Mouse (Mus musculus): ENCODE results near the gene Srebf2.
A peak's percentile ranks its signal among the peaks of the same experiment; 100 is the strongest.

Srebf2 gene

DNA sequence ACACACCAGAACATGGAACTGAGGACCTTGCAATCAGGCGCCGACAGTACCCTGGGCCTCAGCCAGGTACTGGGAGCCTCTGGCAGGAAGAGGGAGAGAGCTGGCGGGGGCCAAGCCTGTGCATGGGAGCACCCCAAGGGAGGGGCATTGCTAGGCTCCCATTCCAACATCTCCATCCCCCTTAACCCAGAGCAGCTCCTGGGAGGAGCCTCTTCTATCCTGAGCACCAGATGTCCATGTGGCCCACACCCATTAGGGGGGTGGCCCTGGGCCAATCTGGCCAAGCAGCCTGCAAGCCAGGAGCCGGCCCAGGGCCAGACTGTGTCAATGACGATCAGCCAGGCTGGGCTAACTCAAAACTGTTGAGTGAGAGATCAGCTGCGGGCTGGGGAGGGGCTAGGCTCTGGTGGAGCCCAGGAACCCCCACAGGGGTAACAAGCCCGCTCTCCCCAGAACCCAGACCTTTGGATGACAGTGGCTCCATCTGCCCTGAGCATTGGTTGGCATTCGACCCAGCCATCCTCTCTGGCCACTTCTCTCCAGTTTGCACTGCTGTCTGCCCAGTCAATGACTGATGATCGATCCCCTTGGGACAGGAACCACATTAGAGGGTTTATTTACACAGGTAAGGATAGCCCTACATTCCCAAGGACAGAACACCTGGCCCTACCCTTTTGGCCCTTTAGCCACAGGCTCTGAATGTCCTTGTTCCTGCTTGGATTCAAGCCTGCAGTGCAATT, 59.6 kb downstream of the Srebf2 start:
- DNase-seq (ENCODE audit: extremely low spot score, low spot score): no peak

GRCm38 (mm10) chr15:82207105-82207459, 60.1 kb downstream of the Srebf2 start:
- DNase-seq (ENCODE audit: extremely low spot score, low spot score): no peak

GRCm38 (mm10) chr15:82207504-82208219, 60.7 kb downstream of the Srebf2 start:
- DNase-seq (ENCODE audit: extremely low spot score, low spot score): no peak

GRCm38 (mm10) chr15:82208307-82208706, 61.3 kb downstream of the Srebf2 start:
- DNase-seq (ENCODE audit: extremely low spot score, low spot score): no peak

- no peak for DNase-seq (ENCODE audit: extremely low spot score, low spot score)
Measured at GRCm38 (mm10) chr15:82209295-82210050, 62.5 kb downstream of the Srebf2 start.

- DNase-seq (ENCODE audit: extremely low spot score, low spot score): no peak
Measured at GRCm38 (mm10) chr15:82210801-82211200, 63.8 kb downstream of the Srebf2 start.

DNA sequence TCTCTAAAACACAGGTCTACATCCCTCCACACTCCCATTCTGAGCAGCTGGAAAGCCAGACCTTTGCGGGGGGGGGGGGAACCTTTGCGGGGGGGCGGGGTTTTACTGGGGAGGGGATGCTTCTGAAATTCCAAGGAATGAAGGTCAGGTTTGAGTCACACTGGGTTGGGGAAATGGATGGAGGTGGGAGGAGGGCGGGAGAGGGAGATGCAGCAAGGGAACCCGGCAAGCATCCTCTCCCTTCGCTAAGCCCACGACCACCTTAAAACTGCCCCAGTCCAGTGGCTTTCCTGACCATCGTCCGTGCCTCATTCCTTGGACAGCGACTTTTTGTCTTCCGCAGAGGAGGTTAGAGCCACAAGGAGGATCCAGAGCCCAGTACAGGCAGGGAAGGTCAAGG, 64.3 kb downstream of the Srebf2 start:
- no peak for DNase-seq (ENCODE audit: extremely low spot score, low spot score)

- peak; percentile 65 for DNase-seq (ENCODE audit: extremely low spot score, low spot score)
Measured at GRCm38 (mm10) chr15:82211911-82212751, 65.2 kb downstream of the Srebf2 start.

GRCm38 (mm10) chr15:82212752-82213063, 65.7 kb downstream of the Srebf2 start, which contains the start of gene Shisa8:
TSS of gene Shisa8 (minus strand) at chr15:82212815.
- peak; percentile 45 for DNase-seq (ENCODE audit: extremely low spot score, low spot score)

DNA sequence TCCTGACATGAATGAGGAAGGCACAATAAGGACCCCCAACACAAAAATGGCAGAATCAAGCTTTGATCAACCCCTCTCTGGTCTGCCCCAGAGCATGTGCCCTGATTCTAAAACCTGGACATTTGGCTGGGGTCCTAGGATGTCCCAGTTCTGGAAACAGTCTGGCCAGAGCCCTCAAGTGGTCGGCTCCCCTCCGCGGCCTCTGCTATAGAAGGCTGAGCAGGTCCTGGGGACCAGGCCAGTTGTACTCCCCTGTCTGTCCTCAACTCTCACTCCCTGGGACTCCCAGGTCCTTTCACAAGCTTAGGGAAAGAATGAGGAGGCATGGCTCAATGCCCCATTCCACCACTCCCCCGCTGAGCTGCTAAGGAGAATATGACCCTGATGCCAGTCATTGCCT, 66.2 kb downstream of the Srebf2 start:
- DNase-seq (ENCODE audit: extremely low spot score, low spot score): no peak

DNA sequence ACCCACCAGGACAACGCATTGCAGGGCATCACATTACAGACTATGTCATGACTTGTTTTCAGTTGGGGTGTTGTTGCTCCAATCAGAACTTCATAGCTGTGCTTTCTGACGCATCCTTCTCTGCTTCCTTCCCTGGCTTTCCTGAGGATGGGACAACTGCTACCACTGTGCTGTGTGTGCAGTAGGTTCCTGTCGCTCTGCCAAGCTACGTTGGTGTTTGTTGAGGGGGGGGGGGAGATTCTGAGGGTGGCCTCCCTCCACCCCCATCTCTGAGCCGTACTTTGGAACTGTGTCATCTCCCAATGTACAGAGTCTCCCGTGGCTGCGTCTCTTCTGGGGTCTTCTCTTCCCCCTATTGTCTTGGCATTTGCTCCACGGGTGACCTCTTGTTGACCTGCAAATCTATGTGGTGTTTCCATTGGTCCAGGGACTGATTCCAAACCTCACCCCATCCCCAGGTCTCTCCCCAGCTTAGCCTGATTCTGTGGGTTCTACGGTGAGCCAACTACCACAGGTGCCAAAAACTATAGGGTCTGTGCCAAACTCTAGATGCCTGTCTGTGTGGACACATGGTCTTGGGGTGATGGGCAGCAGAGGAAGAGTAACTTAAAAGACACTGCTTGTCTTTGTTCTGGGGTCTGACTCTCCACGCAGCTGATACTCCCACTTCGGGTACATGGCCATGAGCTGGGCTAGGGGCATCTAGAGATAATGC, 68.5 kb downstream of the Srebf2 start:
- DNase-seq (ENCODE audit: extremely low spot score, low spot score): no peak

GRCm38 (mm10) chr15:82216142-82216827, 69.3 kb downstream of the Srebf2 start:
- DNase-seq (ENCODE audit: extremely low spot score, low spot score): no peak

DNA sequence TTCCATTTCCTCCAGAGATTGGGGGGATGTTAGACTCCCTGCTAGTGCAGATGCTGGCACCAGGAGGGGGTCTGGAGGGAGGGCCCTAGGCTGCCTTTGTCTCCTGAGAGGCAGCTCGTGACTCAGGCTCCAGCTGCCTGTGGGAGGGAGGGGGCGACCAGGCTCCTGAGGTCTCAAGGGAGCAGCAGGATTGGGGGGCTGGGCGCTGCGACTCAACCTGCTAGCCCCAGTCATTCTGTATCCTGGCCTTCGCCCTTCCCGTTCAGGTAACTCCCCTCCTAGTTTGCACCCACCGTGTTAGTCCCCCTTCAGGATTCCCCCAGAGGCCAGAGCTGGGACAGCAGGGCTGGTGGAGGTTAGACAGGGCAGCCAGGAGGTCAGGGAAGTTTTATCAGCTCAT, 70.1 kb downstream of the Srebf2 start:
- no peak for DNase-seq (ENCODE audit: extremely low spot score, low spot score)

- no peak for DNase-seq (ENCODE audit: extremely low spot score, low spot score)
Measured at GRCm38 (mm10) chr15:82217980-82218379, 71.0 kb downstream of the Srebf2 start.

- no peak for DNase-seq (ENCODE audit: extremely low spot score, low spot score)
Measured at GRCm38 (mm10) chr15:82218778-82219666, 72.0 kb downstream of the Srebf2 start.

GRCm38 (mm10) chr15:82220003-82220675, 73.2 kb downstream of the Srebf2 start:
- no peak for DNase-seq (ENCODE audit: extremely low spot score, low spot score)

DNA sequence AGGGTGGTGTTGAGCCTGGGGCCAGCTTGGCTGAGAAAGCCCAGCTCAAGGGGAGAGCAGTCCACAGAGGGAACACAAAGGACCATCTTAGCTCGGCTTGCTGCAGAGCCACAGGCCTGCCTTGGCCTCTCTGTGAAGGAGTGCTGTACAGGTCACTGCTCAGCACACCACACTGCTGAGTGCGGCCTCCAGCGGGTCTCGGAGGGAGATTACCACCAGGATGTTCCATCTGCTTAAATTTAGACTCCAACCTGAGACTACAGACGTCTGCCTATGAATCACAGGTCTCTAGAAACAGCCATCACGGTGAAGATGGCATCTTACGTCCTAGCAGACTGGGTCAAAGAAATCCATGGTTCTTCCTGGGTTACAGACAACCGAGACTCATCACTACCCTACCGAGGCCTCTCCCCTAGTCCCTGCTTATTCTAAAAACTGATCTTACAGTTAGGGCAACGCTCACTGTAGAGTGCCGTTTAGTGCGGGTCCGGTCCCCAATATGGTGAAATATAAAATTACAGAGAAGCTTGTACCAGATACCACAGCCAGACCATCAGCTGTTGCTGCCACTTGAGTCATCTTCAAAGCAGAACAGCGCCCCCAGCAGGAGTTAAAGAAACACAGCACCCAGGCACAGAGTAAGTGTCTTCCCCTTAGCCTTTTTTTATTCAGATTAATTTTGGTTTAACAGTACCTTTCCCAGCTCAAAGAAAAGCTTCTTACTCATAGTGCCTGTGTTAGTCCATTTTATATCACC, 74.3 kb downstream of the Srebf2 start:
- no peak for DNase-seq (ENCODE audit: extremely low spot score, low spot score)

DNA sequence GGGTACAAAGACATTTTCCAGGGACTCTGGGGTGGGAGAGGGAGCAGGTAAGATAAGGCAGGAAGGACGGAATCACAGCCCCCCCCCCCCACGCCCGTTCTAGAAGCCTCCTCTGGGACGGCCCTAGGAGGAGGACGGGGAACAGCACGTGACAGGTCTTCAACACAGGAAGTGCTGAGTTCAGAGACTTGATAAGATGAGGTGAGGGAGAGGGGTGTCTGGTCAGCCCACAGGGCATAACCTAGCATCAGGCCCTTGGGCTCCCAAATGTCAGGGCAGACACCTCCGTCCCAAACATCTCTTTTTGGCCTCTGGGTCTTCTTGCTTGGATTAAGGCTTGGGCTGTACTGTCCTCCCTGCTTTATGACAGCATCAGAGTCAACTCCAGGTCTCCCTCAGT, 76.3 kb downstream of the Srebf2 start:
- DNase-seq (ENCODE audit: extremely low spot score, low spot score): no peak

Measured in neural tube, embryonic 10.5 days (tissue).